Mouse (Mus musculus): Measurements from ENCODE around the gene Ppm1b. TPM values are rescaled to one million over a fixed set of nuclear protein-coding genes. Genes with fewer than 3 reads are reported as not detected.

The Ppm1b gene
- polyA plus RNA-seq, 1 experiment from 2014 or later: 91.4 TPM

DNA sequence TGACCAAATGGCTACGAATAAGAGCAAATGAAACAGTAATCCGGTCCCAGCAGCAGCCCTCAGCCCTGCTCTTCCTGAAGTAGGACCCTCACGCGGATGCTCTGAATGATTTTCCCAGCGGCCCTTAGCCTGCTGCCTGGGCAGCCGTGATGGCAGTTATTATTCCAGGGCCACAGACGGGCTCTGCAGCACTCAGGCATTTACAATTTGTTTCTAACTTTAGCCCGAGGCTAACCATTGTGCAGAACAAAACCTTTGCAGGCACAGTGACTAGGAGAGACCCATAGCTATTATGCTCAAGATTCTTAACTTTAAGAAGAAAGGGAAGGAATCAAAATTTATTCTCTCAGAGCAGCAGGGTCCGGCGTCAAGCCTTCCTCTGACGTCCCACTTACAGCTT is 115.8 kb downstream of the Ppm1b start:
- Histone ChIP-seq H3K36me3 (ENCODE audit: control insufficient read depth, insufficient read depth, low read length) (peaks cover 60% of the 10 kb centered on the region), H3K27ac (ENCODE audit: low read depth) (no peak overlapping the region), H3K4me1 (replicated peaks; ENCODE audit: control insufficient read depth, insufficient read depth, low read length) (no peaks in the 10 kb centered on the region), H3K27me3 (replicated peaks; ENCODE audit: control insufficient read depth, insufficient read depth, low read length) (no peaks in the 10 kb centered on the region), H3K9ac (ENCODE audit: low read length) (no peak overlapping the region), H3K4me2 (ENCODE audit: low read length) (no peak overlapping the region), H3K9me3 (ENCODE audit: control insufficient read depth, low read length) (no peaks in the 10 kb centered on the region), H3K4me3 (ENCODE audit: low read depth, low read length) (no peak overlapping the region)
- 68% methylated on average over 11 of the region's 11 CpGs for WGBS
- no peak for ATAC-seq (replicated peaks; ENCODE audit: low FRiP score, low TSS enrichment, low read depth)
- no peak for DNase-seq (ENCODE audit: low spot score)

DNA sequence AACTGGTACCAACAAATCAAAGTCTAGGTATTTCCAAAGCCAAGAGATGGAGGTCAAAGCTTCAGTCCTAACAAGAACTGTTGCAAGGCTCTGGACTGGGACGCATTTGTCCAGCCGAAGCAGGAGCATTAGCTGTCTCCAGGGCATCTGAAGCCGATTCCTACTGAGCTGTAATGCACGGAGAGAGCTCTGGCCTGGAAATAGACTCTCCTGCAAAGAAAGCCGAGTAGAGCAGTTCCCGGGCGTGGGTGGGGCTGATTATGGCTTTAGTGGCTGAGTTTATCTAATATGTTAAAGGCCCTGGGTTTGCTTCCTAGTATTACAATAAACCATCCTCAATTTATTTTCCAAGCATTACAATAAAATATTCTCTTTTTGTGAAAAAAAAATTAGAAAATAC is 116.7 kb downstream of the Ppm1b start:
- no peak overlapping the region for H3K4me3 ChIP-seq (ENCODE audit: low read depth, low read length)
- no peak overlapping the region for H3K9ac ChIP-seq (ENCODE audit: low read length)
- ATAC-seq (replicated peaks; ENCODE audit: low FRiP score, low TSS enrichment, low read depth) (no peak), DNase-seq (ENCODE audit: low spot score) (no peak)
- no peaks in the 10 kb centered on the region for H3K27me3 ChIP-seq (replicated peaks; ENCODE audit: control insufficient read depth, insufficient read depth, low read length)
- no peaks in the 10 kb centered on the region for H3K9me3 ChIP-seq (ENCODE audit: control insufficient read depth, low read length)
- H3K4me2 ChIP-seq (ENCODE audit: low read length): no peak overlapping the region
- WGBS: 70% methylated on average over 7 of the region's 7 CpGs
- H3K4me1 ChIP-seq (replicated peaks; ENCODE audit: control insufficient read depth, insufficient read depth, low read length): no peaks in the 10 kb centered on the region
- H3K36me3 ChIP-seq (ENCODE audit: control insufficient read depth, insufficient read depth, low read length): peaks cover 57% of the 10 kb centered on the region
- H3K27ac ChIP-seq (ENCODE audit: low read depth): no peak overlapping the region

Other genes with a start within 250 kb of the Ppm1b start
- 61.7 and 63.2 TPM in 2 replicates for gene Lrpprc, start 166.0 kb upstream of the Ppm1b start, polyA plus RNA-seq (2014; fragmentation: Nextera tagmentation; extraction: Ambion mirVana)
- 1.6 and 2.2 TPM in 2 replicates for gene Slc3a1, start 71.6 kb downstream of the Ppm1b start, polyA plus RNA-seq (2014; fragmentation: Nextera tagmentation; extraction: Ambion mirVana)
- gene Prepl, start 133.5 kb downstream of the Ppm1b start, polyA plus RNA-seq (2014; fragmentation: Nextera tagmentation; extraction: Ambion mirVana): 30.2 and 31.0 TPM in 2 replicates
- 14.3 and 14.6 TPM in 2 replicates for gene Camkmt, start 133.8 kb downstream of the Ppm1b start, polyA plus RNA-seq (2014; fragmentation: Nextera tagmentation; extraction: Ambion mirVana)